Mouse (Mus musculus) adrenal gland, postnatal 14 days (tissue): ENCODE measurements at regions not wholly inside any gene's neighbourhood (a gene's known extent, or its start where the extent isn't known, plus 50 kb on each side); places are given as distances from the start of the nearest gene placed in this dataset.

Experiments used
- DNase-seq: peaks from one replicate; pipeline ENCODE4 v3.0.0; 2021; ENCODE audit warnings: mixed read lengths

DNA sequence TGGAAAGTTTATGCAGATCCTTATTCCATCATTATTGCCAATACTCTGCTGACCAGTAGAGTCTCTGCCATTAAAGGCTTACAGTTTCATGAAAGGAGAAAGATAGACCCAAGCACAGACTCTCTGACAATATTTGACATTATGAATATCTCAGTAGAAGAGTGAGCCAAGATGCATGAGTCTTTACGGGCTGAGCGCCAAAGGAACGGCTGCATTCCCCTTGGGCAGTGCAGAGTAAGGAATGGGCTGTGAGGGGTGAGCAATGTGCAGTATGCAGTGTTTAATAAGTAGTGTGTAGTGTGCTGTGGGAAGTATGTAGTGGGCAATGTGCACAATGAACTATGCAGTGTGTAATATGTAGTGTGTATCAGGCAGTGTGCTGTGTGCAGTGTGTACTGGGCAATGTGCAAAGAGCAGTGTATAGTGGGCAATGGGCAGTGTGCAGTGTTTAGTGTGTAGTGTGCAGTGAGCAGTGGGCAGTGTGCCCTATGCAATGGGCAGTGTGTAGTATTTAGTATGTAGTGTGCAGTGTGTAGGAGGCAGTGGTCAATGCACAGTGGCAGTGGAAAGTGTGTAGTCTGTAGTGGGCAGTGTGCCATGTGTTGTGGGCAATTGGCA is 671.8 kb downstream of the 5730522E02Rik start:
- DNase-seq, result peak; percentile 23

DNA sequence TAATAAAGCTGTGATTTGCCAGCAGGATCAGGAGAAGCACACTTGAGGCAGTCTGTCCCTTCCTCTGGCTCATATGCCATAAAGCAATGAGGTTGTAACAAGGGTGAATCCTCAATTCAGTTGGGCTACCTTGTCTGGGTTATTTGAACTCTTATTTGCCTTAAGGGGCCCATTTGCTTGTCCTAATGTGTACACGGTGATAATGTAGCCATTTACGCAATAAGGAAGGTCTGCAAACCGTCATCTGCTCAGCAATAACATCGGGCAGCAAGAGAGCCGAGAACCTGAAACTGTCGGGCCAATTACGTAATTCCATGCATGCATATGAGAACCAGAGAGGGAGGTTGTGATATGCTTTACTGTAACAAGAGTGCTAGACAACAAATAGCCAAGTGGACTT is 674.5 kb downstream of the 5730522E02Rik start:
- no peak for DNase-seq

DNA sequence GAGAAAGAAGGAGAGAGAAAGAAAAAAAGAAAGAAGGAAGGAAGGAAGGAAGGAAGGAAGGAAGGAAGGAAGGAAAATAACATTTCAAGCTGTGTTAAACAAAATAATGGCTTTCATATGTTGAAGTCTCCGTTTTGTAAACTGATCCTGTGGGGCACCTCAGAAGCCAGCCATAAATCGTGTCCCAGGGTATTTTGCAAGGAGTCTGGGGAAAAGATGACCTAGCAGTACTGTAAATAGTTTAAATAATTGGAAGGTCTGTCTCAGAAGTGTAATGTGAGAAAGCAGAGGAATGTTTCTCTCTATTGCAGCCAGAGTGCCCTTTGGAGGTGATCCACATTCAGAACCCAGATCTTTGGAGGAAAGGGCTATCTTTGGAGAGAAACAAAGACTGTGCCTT is 677.5 kb downstream of the 5730522E02Rik start:
- DNase-seq, result no peak

DNA sequence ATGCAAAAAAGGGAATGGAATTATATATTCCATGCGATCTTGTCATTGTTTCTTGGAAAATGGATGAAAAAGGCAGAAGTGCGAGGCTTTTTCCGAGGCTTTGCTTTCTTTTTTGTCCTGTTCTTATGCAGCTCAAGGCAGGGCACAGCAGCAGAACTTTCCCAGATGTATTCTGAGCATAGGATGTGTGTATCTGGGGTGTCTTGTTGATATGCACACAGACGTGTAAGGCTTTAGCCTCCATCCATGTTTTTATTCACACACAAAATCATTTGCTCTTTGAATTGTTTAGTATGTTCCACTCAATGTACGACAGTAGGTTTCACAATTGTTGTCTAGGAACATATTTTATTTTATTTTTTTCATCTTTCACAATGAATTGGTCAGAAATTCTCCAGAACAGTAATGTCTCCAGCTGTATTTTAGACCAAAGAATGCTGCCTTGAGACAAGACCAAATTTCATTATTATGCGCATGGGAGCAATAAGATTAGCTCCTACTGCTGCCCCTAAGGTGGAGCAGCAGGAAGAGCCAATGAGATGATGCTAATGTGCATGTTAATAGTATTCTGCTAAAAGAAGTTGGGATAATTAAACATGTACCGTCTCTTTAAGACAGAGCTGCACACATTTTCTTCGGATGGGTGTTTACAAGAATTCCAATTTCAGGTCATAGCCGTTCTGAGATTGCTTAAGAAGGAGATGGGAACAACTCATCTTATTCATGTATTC is 678.7 kb downstream of the 5730522E02Rik start:
- no peak for DNase-seq

DNA sequence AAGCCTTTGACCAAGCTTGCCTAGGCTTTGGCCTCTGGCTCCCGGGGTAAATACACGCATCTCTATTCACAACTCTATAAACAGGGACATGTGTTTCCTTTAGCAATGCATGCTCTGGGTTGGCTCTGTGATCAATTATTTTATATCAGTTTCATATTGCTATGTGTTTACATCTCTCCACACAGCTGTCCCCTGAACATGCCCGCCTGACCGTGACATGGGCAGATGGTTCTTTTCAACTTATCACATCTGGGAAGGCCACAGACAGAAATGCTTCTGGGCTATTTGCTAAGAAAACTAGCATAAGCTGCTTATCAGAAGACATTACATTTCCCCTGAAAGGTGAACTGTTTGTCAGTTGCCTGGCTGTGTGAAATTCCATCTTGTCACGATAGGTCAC is 682.5 kb downstream of the 5730522E02Rik start:
- no peak for DNase-seq

DNA sequence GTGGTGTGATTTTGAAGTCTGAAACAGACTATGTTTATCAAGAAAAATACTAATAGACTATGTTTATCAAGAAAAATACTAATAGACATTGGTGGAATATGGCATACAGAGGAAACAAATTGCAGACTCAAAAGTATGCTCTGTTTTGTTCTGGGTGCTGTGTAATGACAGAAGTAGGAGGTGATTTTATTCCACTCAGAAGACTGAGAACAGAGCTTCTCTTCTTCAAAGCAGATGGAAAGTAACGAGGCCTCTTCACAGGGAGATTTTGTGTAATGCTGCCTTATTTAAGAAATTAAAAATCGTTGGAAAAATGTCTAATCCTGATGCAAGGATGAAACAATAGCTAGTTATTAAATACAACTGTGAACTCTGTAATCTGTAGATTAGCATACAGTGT is 691.7 kb downstream of the 5730522E02Rik start:
- no peak for DNase-seq

DNA sequence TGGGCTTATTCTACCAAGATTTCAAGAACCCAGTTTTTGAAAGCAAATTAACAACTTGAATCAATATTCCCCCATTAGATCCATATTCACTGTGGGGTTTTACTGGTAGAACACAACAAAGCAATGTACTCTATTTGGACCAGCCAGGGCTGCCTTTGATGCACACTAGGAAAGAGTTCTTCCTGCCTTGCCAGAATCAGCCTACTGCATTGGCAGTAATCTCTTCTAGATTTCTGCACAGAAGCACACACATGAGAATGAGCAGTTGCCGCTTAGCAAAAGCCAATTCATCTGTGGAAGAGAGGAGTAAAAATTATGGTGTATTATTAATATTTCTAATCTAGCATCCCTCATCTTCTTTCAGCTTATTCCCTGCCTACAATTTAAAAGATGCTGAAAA is 692.4 kb downstream of the 5730522E02Rik start:
- no peak for DNase-seq

DNA sequence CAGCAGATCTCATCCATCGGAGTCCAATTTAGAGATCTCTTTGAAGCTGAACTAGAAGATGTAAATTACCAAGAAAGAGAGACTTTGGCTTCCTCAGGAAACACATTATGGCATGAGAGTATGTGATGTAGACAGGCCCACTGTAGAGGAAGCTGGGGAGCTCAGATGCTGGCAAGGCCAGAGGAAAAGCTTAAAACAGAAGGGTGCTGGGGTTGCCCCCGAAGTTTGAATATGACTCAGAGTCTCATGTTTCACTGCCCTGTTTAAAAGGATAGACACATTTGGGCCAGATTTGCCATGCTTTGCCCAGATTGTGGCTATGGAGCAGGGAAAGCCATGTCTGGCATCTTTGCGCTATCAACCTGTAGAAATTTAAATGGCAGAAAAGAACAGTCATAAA is 705.1 kb downstream of the 5730522E02Rik start:
- no peak for DNase-seq

DNA sequence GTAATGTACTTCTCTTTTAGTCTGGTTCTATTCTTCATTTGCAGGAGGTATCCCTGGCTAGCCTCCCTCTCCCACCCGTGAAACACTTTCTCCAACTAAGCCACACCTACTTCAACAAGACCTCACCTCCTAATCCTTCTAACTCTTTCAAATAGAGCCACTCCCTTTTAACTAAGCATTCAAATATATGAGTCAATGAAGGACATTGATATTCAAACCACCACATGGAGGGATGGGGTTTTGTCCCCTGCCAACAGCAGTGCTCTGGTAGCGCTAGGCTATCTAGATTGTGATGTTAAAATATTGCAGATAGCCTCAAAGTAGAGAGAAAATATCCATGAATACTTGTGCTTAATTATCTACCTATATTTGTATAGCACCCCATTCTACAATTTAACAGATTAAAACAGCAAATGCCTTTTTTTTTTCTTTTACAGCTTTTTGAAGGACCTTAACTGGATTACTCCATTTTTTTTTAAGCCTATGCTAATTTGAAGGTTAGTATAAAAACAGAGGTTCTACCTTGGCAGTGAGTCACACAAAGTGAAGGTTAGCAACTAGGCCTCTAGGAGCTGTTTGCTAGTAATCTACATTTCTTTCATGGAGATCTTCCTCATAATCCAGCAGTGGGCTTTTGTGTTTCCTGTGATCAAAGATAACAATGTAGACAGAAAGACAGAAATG is 736.7 kb downstream of the 5730522E02Rik start:
- DNase-seq, result no peak

DNA sequence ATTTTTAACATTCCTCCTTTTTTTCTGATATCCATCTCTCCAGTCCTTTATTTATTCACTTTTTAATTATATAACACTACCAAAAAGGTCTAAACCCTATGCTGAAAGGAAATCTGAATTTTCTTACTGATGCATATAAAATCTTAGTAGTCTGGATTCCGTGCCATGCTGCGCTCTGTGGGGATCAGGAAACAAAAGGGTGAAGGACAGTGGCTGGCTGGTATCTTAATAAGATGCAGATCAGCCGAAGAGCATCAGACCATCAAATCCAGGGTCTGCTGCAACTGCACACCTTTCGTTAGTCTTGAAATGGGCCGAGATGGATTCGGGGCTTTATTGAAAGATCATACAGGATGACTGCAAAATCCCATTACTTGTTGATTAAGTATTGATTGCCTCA is 740.7 kb downstream of the 5730522E02Rik start:
- no peak for DNase-seq

DNA sequence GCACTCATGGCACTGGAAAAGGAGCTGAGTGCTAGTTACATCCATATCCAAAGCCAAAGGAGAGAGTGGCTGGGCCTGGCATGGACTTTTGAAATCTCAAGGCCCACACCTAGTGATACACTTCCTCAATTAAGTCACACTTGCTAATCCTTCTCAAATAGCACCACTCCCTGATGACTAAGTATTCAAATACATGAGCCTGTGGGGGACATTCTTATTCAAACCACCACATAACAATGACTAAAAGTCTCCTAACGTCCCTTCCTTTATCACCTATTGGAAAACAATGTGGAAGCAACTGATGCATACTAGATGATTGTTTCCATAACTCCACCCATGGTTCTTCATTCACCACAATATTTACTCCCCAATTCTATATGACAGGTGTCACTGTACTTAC is 773.4 kb downstream of the 5730522E02Rik start:
- DNase-seq, result no peak

DNA sequence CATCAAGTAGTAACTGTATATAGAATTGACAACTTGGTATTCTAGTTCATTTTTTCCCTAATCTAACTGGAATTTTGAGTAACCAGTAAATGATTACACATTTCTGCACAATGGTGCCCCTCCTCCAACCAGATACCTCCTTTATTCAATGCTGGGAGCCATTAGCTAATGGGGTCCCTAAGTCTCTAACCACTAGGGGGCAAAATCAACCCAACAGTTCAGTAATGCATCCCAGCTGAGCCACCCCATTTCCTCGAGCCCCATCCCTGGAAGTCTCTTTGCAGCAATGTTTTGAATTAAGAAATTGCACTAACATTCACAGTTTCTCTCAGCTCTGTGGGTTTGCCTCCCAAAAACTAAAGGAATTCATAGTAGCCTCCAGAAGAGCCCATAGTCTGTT is 774.9 kb downstream of the 5730522E02Rik start:
- DNase-seq, result no peak

DNA sequence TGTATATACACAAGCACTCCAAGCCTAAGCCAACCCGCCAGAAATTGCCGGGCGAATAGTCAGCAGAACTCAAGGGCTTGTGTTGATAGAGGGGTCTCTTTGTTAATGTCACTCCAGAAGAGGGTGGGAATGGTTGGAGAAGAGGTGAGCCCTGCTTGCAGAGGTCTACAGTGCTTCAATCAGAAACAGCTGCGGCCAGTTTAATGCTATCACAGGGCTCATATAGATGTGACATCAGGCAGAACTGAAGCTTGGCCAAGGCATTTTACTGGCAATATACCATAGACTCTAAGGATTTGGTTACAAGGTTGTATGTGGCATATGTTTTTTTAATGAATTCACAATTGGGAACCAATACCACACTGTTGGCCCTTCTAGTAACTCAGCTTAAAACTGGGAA is 787.4 kb downstream of the 5730522E02Rik start:
- DNase-seq, result no peak

DNA sequence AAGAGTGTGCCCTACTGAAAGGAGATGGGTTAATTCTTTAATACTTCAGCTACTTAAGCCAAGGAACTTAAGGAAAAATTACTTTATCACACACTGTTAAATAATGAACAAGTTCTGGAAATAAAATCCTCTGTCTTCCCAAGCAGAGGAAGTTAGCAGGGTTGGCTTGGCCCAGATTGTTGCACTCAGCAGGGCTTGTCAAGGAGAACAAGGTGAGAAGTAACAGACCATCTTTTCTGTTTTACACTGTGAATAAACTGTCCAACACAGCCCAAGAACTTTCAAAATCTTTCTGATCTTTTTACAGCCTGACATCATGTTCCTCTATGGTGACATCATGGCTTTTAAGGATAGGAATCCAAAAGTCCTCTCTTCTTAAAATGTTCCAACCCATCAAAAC is 789.1 kb downstream of the 5730522E02Rik start:
- DNase-seq, result no peak

DNA sequence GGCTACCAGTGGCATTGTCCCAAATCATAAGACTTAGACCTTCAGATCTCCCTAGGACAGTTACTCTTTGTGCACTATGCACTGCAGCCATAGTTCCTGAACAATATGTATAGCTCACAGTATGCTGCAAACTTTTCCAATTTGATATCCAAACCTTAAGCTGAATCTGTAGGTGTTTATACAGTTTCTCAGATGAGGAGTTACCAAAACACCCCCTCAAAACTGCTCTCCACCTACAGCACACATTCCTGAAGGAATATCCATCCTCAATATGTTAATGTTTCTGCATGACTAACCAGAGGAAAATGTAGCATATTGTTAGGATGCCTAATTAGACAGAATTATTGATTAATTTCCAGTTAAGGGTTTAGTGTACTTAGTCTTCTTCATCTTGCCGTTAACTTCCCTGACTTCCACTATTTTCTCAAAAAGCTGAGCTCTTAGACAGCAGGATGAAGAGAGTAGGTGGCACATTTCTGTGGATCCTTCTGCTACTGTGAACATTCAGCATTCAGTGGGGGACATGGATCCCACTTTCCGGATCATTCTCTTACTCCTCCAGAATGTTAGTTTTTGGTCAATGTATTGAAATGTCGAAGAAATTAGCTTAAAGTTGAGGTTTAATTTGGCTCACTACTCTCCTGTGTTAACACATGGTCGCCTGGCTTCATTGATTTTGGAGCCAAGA is 800.0 kb downstream of the 5730522E02Rik start:
- DNase-seq, result no peak

DNA sequence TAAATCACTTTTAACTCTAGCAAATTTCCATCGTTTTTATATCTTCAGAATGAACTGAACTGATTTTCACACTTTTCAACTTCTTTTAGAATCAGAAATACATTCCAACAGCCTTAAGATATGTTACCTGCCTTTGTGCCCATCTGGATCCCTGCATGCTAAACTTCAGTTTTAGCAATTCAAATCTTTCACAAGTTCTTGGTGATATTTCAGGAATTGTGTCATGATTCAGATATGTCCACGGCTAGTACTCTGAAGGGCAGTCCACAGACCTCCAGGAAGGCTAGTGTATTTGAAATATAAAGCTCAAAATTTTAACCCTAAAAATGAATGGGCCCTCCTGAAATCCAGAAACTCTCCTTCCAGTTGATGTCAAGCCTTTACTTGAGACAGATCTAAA is 818.9 kb downstream of the 5730522E02Rik start:
- DNase-seq, result no peak

DNA sequence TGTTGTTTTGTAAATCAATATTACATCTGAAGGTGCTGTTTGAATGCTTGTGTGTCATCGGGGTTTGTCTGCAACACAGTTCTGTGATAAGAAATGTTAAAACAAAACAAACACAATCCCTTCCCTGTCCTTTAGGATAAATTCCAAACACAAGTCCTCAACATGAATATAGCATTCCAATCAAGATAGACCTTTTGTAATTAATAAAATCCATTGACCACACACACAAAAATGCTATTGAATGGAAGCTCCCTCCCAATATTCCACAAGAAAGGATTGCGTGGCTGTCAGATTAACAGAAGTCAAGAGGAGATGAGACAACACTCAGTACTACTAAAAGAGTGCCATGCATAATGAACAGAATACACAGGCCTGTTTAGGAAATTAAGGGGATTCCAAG is 843.5 kb downstream of the 5730522E02Rik start:
- DNase-seq, result no peak

DNA sequence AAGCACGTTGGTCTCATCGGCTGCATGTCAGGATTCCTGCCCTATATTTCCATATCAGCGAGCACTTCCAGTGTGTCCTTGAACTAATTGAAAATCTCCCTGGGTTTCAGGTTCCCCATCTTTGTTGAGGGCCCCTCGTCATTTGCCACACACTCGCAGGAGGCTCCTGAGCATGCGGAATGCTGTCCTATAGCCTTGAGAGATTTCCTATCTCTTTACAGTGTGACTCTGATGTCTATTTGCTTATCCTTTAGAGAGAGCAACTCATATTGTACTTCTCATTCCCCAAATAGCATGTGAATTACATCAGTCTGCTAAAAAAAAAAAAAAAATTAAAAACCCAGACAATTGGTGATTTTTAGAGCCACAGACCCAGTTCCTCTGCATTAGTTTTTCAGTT is 845.1 kb downstream of the 5730522E02Rik start:
- no peak for DNase-seq

DNA sequence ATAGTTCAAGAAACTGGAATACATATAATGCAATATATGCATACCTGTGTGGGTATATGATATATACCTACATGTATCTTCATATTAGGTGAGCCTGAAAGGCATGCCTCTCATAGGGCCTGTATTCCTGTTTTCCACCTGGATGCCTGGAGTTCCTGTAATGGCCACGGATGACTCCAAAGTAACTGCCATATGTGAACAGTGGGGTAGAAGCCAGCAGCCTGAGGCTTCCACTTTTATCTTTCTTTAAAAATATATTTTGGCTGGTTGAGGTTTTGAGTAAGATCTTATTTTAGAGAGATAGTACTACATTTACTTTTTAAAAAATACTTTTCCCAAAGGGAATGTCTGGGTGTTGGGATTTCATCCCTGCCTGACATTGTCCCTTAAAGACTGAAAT is 850.8 kb downstream of the 5730522E02Rik start:
- DNase-seq, result no peak

DNA sequence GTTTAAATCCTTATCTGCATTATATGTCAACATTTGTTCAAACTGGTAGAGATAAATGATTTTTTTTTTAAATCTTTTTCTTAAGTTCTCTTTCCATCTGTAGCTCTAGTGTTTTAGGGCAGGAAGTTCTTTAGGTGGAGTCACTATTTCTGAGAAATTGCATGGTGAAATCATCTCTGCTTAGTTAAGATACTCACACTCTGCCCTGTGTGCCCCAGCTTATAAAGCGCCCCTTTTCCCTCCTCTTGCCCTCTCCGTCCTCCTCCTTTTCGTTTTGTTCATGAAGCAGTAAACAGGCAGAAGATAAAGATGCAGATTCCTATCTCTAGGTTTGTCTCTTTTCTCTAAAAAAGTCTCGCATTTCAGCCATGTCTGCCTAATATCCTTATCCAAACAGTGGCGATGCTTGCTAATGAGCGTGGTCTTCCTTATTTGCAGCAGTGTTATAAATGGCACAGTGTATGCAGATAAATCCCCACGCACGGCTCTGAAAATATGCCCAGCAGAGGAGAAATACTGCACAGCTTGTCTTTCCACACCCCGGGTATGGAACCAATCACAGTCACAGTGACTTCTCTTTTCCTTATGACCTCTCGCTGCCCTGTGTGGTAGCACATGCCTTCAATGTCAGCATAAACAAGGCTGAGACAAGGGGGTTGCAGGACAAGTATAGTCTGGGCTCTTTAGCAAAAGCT is 852.7 kb downstream of the 5730522E02Rik start:
- no peak for DNase-seq

DNA sequence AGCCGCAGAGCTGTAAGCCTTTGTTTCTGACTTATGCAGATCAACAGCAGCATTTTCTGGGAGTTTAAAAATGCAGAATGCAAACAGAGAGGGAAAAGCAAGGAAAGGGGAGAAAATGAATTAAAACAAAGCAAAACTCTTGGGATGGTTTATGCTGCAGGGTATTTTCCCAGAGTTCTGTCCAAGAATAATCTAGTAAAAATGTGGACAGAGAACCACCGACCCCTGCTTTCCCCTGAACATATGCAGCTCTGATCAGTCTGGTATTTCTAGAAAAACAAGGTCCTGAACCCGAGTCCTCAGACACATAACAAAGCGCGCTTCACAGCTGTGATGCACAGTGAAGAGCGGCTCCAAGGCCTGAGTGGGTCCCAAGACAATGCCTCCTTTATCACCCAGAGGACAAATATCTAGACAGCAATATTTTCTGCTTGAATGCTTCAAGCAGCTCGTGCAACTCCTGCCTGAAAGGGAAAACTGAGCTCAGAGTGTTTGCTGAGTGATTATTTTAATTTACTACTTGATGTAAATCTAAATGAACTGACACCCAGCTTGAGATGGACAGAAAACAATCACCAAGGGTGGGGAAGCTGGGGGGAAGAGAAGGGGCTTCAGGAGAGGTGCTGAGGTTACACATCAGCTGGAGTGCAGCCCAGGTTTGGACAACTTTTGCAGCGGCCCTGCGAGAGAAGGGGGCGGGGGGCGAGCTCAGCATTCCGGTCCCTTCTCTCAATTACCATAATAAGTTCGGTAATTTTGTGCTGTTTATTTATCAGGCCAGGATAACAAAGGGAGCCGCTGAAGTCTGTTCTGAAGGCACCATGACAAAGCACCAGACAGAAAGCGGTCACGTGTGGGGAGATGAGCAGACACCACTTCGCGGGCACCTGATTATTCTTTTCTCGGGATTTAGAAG is 853.6 kb downstream of the 5730522E02Rik start:
- DNase-seq, result no peak
